Mouse (Mus musculus) macrophage (primary cell): ENCODE results near the gene Syngr2. TPM values are rescaled to one million over a fixed set of nuclear protein-coding genes. Genes with fewer than 3 reads are reported as not detected.

ENCODE experiments used
- polyA plus RNA-seq: library from polyadenylated mRNA; stranded (reverse); fragments of 250-400 nt; gene quantifications from 3 replicates; pipeline ENCODE4 v1.2.4, GENCODE M21; 2018; ENCODE audit warnings: inconsistent platforms

Syngr2 gene
- polyA plus RNA-seq, 1 experiment from 2014 or later, result 138 TPM

Other genes starting within 250 kb of the Syngr2 start
- 9.0 to 13.1 TPM (median 11.4 TPM) in 3 replicates for gene Tnrc6c, start 155.4 kb upstream of the Syngr2 start, polyA plus RNA-seq
- gene Tmc8, start 27.6 kb upstream of the Syngr2 start, polyA plus RNA-seq, result 3.2 to 4.9 TPM (median 4.8 TPM) in 3 replicates
- 11.1 to 22.1 TPM (median 17.9 TPM) in 3 replicates for gene Tmc6, start 27.5 kb upstream of the Syngr2 start, polyA plus RNA-seq
- gene 6030468B19Rik, start 12.0 kb upstream of the Syngr2 start, polyA plus RNA-seq, result not detected in 3 replicates
- gene Gm20708, start within 50 bp of the Syngr2 start, polyA plus RNA-seq, result 0.79 to 1.5 TPM (median 1.5 TPM) in 3 replicates
- 2.9 to 4.4 TPM (median 3.6 TPM) in 3 replicates for gene Afmid, start 16.3 kb downstream of the Syngr2 start, polyA plus RNA-seq
- gene Tk1, start 16.4 kb downstream of the Syngr2 start, polyA plus RNA-seq, result 1.1 to 37.4 TPM (median 6.2 TPM) in 3 replicates
- gene Birc5, start 39.6 kb downstream of the Syngr2 start, polyA plus RNA-seq, result 1.7 to 21.0 TPM (median 16.6 TPM) in 3 replicates
- gene Tmem235, start 51.1 kb downstream of the Syngr2 start, polyA plus RNA-seq, result not detected in 3 replicates
- 3.0 to 8.4 TPM (median 4.9 TPM) in 3 replicates for gene Tha1, start 63.8 kb downstream of the Syngr2 start, polyA plus RNA-seq
- gene Socs3, start 160.4 kb downstream of the Syngr2 start, polyA plus RNA-seq, result 2.0 to 6.9 TPM (median 2.3 TPM) in 3 replicates
- gene Pgs1, start 176.6 kb downstream of the Syngr2 start, polyA plus RNA-seq, result 12.0 to 40.0 TPM (median 28.0 TPM) in 3 replicates